Mouse (Mus musculus) small intestine, adult 2 months (tissue): ENCODE measurements at regions not wholly inside any gene's neighbourhood (a gene's known extent, or its start where the extent isn't known, plus 50 kb on each side); places are given as distances from the start of the nearest gene placed in this dataset.
"Not testable (repeated sequence)": the region's sequence is repeated elsewhere in the genome, so short reads cannot be mapped to it uniquely, and the experiment has no call there.

Source experiments
- H3K27ac ChIP-seq: fragments of 200-500 bp; 2 replicates; pipeline ENCODE4 v1.5.1; 2012; ENCODE audit warnings: low read depth, low read length, control low read depth, inconsistent platforms; ENCODE audit not compliant: insufficient read depth
- H3K27me3 ChIP-seq: fragments of 200-500 bp; 2 replicates; pipeline ENCODE4 v1.6.1; 2012; ENCODE audit warnings: mild to moderate bottlenecking, moderate library complexity, low read length, inconsistent platforms; ENCODE audit not compliant: control insufficient read depth, insufficient read depth
- H3K36me3 ChIP-seq: fragments of 200-500 bp; 2 replicates; pipeline ENCODE4 v1.6.1; 2012; ENCODE audit warnings: mild to moderate bottlenecking, low read length, control low read depth, inconsistent platforms; ENCODE audit not compliant: control insufficient read depth, insufficient read depth
- H3K4me1 ChIP-seq: fragments of 200-500 bp; 2 replicates; pipeline ENCODE4 v1.6.1; 2012; ENCODE audit warnings: low read length, inconsistent platforms, mixed read lengths; ENCODE audit not compliant: control insufficient read depth, insufficient read depth, insufficient read length
- H3K4me3 ChIP-seq: fragments of 200-500 bp; 2 replicates; pipeline ENCODE4 v1.5.1; 2012; ENCODE audit warnings: low read depth, mild to moderate bottlenecking, control low read depth, inconsistent platforms, low read length, moderate library complexity
- CTCF ChIP-seq: fragments of 200-500 bp; IDR thresholded peaks from 2 replicates; pipeline ENCODE4 v1.5.1; 2012; ENCODE audit warnings: low read depth, mild to moderate bottlenecking, control low read depth, inconsistent platforms, low read length, moderate library complexity, mixed read lengths; ENCODE audit not compliant: insufficient replicate concordance, insufficient read length; ENCODE audit errors: extremely low read depth
- POLR2A ChIP-seq: fragments of 200-500 bp; IDR thresholded peaks from 2 replicates; pipeline ENCODE4 v1.6.1; 2012; ENCODE audit warnings: low read depth, mild to moderate bottlenecking, control low read depth, inconsistent platforms, low read length, moderate library complexity
- WGBS: fragments of 180-500 bp; shearing (Covaris S2); methylation state at CpG from one replicate; pipeline ENCODE4 v1.1.7; 2018; 5-methylcytosine and 5-hydroxymethylcytosine counted together

GRCm38 (mm10) chr4:105713956-105714355 lies 75.7 kb upstream of the Gm12728 start:
- H3K36me3 ChIP-seq, result no peaks in the 10 kb centered on the region
- no peaks in the 10 kb centered on the region for H3K4me1 ChIP-seq
- H3K27ac ChIP-seq, result no peak overlapping the region
- WGBS, result 87% methylated on average over 6 of the region's 6 CpGs
- H3K27me3 ChIP-seq, result no peaks in the 10 kb centered on the region
- no peak overlapping the region for H3K4me3 ChIP-seq
- TF ChIP-seq POLR2A (no peak), CTCF (no peak)

DNA sequence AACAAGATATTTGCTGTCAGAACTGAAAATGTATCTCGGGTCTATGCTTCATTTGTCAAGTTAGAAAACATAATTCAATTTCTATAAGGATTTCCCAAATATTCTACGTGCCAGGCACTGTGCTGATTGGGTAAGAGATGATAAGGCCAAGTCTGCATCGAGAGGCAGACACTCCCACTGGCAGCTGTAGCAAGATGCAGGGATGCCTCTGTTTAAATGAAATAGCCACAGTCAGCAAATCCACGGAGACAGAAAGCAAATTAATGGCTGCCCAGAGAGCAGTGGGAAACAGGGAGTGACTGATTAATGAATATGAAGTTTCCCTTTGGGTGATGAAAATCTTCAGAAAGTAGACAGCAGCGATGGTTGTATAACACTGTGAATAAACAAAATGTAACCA lies 71.6 kb upstream of the Gm12728 start:
- Histone ChIP-seq H3K27me3 (no peaks in the 10 kb centered on the region), H3K4me1 (no peaks in the 10 kb centered on the region), H3K27ac (no peak overlapping the region), H3K4me3 (no peak overlapping the region), H3K36me3 (no peaks in the 10 kb centered on the region)
- 58% methylated on average over 5 of the region's 5 CpGs for WGBS
- TF ChIP-seq POLR2A (no peak), CTCF (no peak)

GRCm38 (mm10) chr4:105728696-105729095 lies 61.0 kb upstream of the Gm12728 start:
- Histone ChIP-seq H3K27ac (no peak overlapping the region), H3K36me3 (no peaks in the 10 kb centered on the region), H3K27me3 (no peaks in the 10 kb centered on the region), H3K4me3 (no peak overlapping the region), H3K4me1 (no peaks in the 10 kb centered on the region)
- 89% methylated on average over 3 of the region's 3 CpGs for WGBS
- TF ChIP-seq POLR2A (no peak), CTCF (no peak)

DNA sequence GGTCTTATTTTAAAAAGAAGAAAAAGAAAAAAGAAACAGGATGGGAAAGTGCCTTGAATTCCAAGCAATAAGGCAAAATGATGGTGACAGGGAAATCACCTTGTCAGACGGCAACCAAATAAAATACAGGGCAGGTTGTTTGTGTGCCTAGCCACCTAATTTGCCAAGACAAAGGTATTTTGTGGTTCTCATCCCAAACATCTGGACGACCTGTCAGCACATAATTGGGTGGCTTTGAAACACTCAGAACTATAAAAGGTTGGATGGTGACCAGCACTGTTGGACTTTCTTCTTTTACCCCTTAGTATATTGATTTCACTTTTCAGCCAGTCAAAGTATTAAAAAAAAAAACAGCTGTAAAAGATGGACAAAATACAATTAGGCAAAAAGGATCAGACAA lies 58.8 kb upstream of the Gm12728 start:
- TF ChIP-seq POLR2A, result no peak
- no peak for TF ChIP-seq CTCF
- no peaks in the 10 kb centered on the region for H3K36me3 ChIP-seq
- WGBS, result 50% methylated on average over 2 of the region's 2 CpGs
- H3K27ac ChIP-seq, result no peak overlapping the region
- H3K4me3 ChIP-seq, result no peak overlapping the region
- no peaks in the 10 kb centered on the region for H3K27me3 ChIP-seq
- H3K4me1 ChIP-seq, result no peaks in the 10 kb centered on the region

DNA sequence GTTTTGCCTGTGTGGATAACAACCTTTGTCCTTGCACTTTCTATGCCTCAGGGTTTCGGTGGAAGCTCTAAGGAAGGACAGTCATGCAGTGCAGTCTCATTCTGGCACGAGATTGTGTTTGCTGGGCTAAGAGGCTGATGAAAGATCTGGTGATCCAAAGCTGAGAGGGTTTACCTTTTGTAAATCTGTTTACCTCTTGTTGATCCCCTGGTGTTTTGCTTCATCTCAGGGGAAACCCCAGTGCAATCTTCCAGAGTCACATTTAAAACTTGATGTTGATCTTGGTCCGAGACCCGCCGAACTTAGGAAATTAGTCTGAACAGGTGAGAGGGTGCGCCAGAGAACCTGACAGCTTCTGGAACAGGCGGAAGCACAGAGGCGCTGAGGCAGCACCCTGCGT lies 54.6 kb upstream of the Gm12728 start:
- WGBS, result 88% methylated on average over 7 of the region's 9 CpGs
- not testable (repeated sequence) for H3K36me3 ChIP-seq, H3K4me1 ChIP-seq, H3K4me3 ChIP-seq, H3K27ac ChIP-seq, H3K27me3 ChIP-seq
